Mouse (Mus musculus) spleen, adult 2 months (tissue): ENCODE measurements around the gene Trim13.

Source experiments
- CTCF ChIP-seq: fragments of 200-500 bp; IDR thresholded peaks from 2 replicates; pipeline ENCODE4 v1.5.1; 2011; ENCODE audit warnings: mild to moderate bottlenecking, inconsistent platforms; ENCODE audit not compliant: insufficient read depth, insufficient read length, insufficient replicate concordance; ENCODE audit errors: extremely low read depth
- POLR2A ChIP-seq: fragments of 200-500 bp; IDR thresholded peaks from 2 replicates; pipeline ENCODE4 v1.6.1; 2011; ENCODE audit warnings: low read depth, low read length, inconsistent platforms

GRCm38 (mm10) chr14:61575066-61575465, 23.0 kb upstream of the Trim13 start:
- TF ChIP-seq POLR2A (no peak), CTCF (no peak)
